Mouse (Mus musculus): ENCODE data around the gene Cdc42bpg. TPM values are rescaled to one million over a fixed set of nuclear protein-coding genes. Genes with fewer than 3 reads are reported as not detected.
A peak's percentile ranks its signal among the peaks of the same experiment; 100 is the strongest.

The Cdc42bpg gene
- total RNA-seq, 1 experiment from 2014 or later: 2.2 TPM

GRCm38 (mm10) chr19:6372433-6372832 is 66.2 kb downstream of the Cdc42bpg start:
- ATAC-seq (replicated peaks; ENCODE audit: insufficient number of reproducible peaks, low FRiP score, low TSS enrichment, poor library complexity, severe bottlenecking): no peak

GRCm38 (mm10) chr19:6373539-6374400 is 67.5 kb downstream of the Cdc42bpg start:
- peak; percentile 38 for ATAC-seq (replicated peaks; ENCODE audit: insufficient number of reproducible peaks, low FRiP score, low TSS enrichment, poor library complexity, severe bottlenecking)

DNA sequence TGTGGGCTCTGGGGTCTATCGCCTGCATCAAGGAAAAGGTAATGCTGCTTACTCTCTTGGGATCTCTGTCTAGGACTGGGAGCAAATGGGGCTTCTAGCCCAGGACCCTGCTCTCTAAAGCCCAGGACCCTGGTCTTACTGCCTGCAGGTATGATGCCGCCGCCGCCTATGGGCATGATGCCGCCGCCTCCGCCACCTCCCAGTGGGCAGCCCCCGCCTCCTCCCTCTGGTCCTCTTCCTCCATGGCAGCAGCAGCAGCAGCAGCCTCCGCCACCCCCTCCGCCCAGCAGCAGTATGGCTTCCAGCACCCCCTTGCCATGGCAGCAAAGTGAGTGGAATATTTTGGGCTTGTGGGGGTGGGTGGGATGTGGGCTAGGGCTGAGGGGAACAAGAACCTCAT is 68.3 kb downstream of the Cdc42bpg start:
- ATAC-seq (replicated peaks; ENCODE audit: insufficient number of reproducible peaks, low FRiP score, low TSS enrichment, poor library complexity, severe bottlenecking): no peak

Other genes with a start within 250 kb of the Cdc42bpg start
- gene Mrpl49, start 248.7 kb upstream of the Cdc42bpg start, total RNA-seq (2017): 10.1 to 30.8 TPM (median 29.6 TPM) in 3 replicates
- 2,354 to 3,035 TPM (median 2,719 TPM) in 3 replicates for gene Fau, start 248.6 kb upstream of the Cdc42bpg start, total RNA-seq (2017)
- 4.8 to 9.3 TPM (median 8.4 TPM) in 3 replicates for gene Znhit2, start 245.3 kb upstream of the Cdc42bpg start, total RNA-seq (2017)
- gene Tm7sf2, start 238.1 kb upstream of the Cdc42bpg start, total RNA-seq (2017): 5.5 to 18.5 TPM (median 8.9 TPM) in 3 replicates
- gene Vps51, start 229.2 kb upstream of the Cdc42bpg start, total RNA-seq (2017): 61.1 to 80.8 TPM (median 75.6 TPM) in 3 replicates
- gene Tmem262, start 226.4 kb upstream of the Cdc42bpg start, total RNA-seq (2017): not detected in 3 replicates
- 0.43 TPM in 1 of 3 replicates, not detected in the others for gene Gm28374, start 224.2 kb upstream of the Cdc42bpg start, total RNA-seq (2017)
- gene Zfpl1, start 221.5 kb upstream of the Cdc42bpg start, total RNA-seq (2017): 29.3 to 49.8 TPM (median 34.6 TPM) in 3 replicates
- gene Cdca5, start 221.5 kb upstream of the Cdc42bpg start, total RNA-seq (2017): 0.49 to 0.76 TPM (median 0.75 TPM) in 3 replicates
- 1.4 TPM in 1 of 3 replicates, not detected in the others for gene AC131692.1, start 212.0 kb upstream of the Cdc42bpg start, total RNA-seq (2017)
- 1.3 TPM in 1 of 3 replicates, not detected in the others for gene Naaladl1, start 200.7 kb upstream of the Cdc42bpg start, total RNA-seq (2017)
- gene Sac3d1, start 187.8 kb upstream of the Cdc42bpg start, total RNA-seq (2017): 2.1 to 2.6 TPM (median 2.1 TPM) in 3 replicates
- gene Snx15, start 178.2 kb upstream of the Cdc42bpg start, total RNA-seq (2017): 8.8 to 22.5 TPM (median 11.5 TPM) in 3 replicates
- 0.78 to 5.3 TPM (median 1.9 TPM) in 3 replicates for gene Batf2, start 165.5 kb upstream of the Cdc42bpg start, total RNA-seq (2017)
- 4.8 to 9.6 TPM (median 5.8 TPM) in 3 replicates for gene Arl2, start 164.9 kb upstream of the Cdc42bpg start, total RNA-seq (2017)
- not detected in 3 replicates for gene Majin, start 122.1 kb upstream of the Cdc42bpg start, total RNA-seq (2017)
- not detected in 3 replicates for gene Gpha2, start 80.1 kb upstream of the Cdc42bpg start, total RNA-seq (2017)
- gene Ppp2r5b, start 70.6 kb upstream of the Cdc42bpg start, total RNA-seq (2017): 15.6 to 22.7 TPM (median 18.0 TPM) in 3 replicates
- 32.7 to 41.0 TPM (median 33.2 TPM) in 3 replicates for gene Atg2a, start 64.8 kb upstream of the Cdc42bpg start, total RNA-seq (2017)
- gene Ehd1, start 29.7 kb upstream of the Cdc42bpg start, total RNA-seq (2017): 40.8 to 62.5 TPM (median 59.6 TPM) in 3 replicates
- 14.1 to 22.5 TPM (median 17.8 TPM) in 3 replicates for gene Men1, start 28.5 kb downstream of the Cdc42bpg start, total RNA-seq (2017)
- 119 to 200 TPM (median 169 TPM) in 3 replicates for gene Map4k2, start 34.7 kb downstream of the Cdc42bpg start, total RNA-seq (2017)
- 222 to 393 TPM (median 317 TPM) in 3 replicates for gene Sf1, start 57.2 kb downstream of the Cdc42bpg start, total RNA-seq (2017)
- 4.5 to 17.7 TPM (median 7.7 TPM) in 3 replicates for gene Pygm, start 77.9 kb downstream of the Cdc42bpg start, total RNA-seq (2017)
- 260 to 384 TPM (median 349 TPM) in 3 replicates for gene Rasgrp2, start 92.9 kb downstream of the Cdc42bpg start, total RNA-seq (2017)
- not detected in 3 replicates for gene Nrxn2, start 112.3 kb downstream of the Cdc42bpg start, total RNA-seq (2017)
- not detected in 3 replicates for gene Slc22a12, start 236.6 kb downstream of the Cdc42bpg start, total RNA-seq (2017)